Mouse (Mus musculus) brown adipose tissue, adult 24 weeks (tissue): ENCODE data around the gene E130308A19Rik. TPM values are rescaled to one million over a fixed set of nuclear protein-coding genes. Genes with fewer than 3 reads are reported as not detected.

Experiments used
- H3K27ac ChIP-seq: fragments of 200-500 bp; replicated peaks from 2 replicates; pipeline ENCODE4 v1.5.1; 2012; ENCODE audit warnings: low read depth, mild to moderate bottlenecking, low read length
- H3K4me1 ChIP-seq: fragments of 200-500 bp; 2 replicates; pipeline ENCODE4 v1.6.1; 2012; ENCODE audit warnings: low read length, mixed read lengths; ENCODE audit not compliant: control insufficient read depth, insufficient read depth, insufficient read length
- H3K4me3 ChIP-seq: fragments of 200-500 bp; 2 replicates; pipeline ENCODE4 v1.5.1; 2012; ENCODE audit warnings: low read depth, mild to moderate bottlenecking, low read length, moderate library complexity; ENCODE audit not compliant: insufficient read depth
- polyA plus RNA-seq: library from polyadenylated mRNA; stranded (reverse); fragments of >200 nt; gene quantifications from 2 replicates; pipeline ENCODE4 v1.2.4, GENCODE M21; 2012; ENCODE audit not compliant: missing spikeins, insufficient read depth, insufficient read length

E130308A19Rik gene
- polyA plus RNA-seq, 1 experiment: 1.7 TPM

DNA sequence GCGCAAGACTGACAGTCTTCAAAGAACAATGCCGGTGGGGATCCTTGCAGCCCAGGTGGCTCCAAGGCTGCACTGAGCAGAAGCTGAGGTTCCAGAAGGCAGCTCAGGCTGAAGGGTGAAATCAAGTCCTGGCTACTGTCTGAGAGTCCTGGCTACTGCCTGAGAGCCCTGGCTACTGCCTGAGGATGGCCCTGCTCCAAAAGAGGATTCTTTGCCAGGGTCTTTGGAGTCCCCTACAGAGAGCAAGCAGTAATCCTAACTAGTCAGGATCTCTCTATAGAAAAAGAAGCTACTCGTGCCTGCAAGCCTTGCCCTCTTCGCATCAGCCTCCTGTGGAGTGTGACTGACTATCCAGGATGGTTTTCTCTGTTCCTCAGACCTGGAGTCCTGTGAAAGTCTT lies 60.7 kb downstream of the E130308A19Rik start:
- H3K27ac ChIP-seq: no peak overlapping the region
- no peaks in the 10 kb centered on the region for H3K4me1 ChIP-seq
- no peak overlapping the region for H3K4me3 ChIP-seq

DNA sequence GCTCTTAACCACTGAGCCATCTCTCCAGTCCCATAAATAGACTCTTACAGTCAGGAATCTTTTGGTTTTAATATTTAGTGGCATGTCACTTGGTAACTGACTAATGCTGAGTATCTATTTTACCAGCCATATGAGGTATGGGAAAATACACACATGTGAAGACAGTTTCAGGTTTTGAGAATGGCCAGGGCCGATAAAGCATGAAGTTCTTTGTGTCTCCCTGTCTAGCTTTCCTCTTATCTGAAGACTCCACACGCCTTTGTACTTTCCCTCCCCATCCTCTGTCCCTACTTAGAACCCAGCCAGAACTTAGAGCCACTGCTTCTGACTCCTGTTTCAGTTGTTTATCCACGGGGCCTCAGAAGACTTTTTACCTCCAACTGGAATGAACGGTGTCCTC lies 63.0 kb downstream of the E130308A19Rik start:
- no peak overlapping the region for H3K4me3 ChIP-seq
- H3K4me1 ChIP-seq: no peaks in the 10 kb centered on the region
- H3K27ac ChIP-seq: no peak overlapping the region

DNA sequence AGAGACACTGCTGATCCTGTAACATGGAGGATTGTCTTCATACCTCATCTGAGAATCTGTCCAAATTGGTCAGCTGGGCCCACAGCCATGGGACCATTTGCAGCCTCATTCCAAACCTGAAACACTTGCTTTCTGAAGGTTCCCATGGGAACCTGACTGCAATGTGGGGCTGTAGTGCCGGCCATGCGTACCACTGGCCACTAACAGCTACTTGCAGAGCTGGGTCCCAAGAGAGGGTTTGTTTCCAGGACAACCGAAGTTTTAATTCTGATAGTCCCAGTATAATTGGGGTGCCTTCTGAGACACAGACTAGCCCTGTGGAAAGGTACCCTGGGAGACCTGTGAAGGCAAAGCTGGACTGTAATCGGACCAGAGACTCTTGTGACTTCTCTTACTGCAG lies 64.1 kb downstream of the E130308A19Rik start:
- H3K4me3 ChIP-seq: no peak overlapping the region
- no peaks in the 10 kb centered on the region for H3K4me1 ChIP-seq
- H3K27ac ChIP-seq: no peak overlapping the region

GRCm38 (mm10) chr4:59696846-59697245 lies 70.8 kb downstream of the E130308A19Rik start:
- no peaks in the 10 kb centered on the region for H3K4me1 ChIP-seq
- no peak overlapping the region for H3K27ac ChIP-seq
- no peak overlapping the region for H3K4me3 ChIP-seq

GRCm38 (mm10) chr4:59697869-59698268 lies 71.9 kb downstream of the E130308A19Rik start:
- no peak overlapping the region for H3K4me3 ChIP-seq
- H3K27ac ChIP-seq: no peak overlapping the region

GRCm38 (mm10) chr4:59699014-59699792 lies 73.2 kb downstream of the E130308A19Rik start:
- H3K4me3 ChIP-seq: no peak overlapping the region
- H3K27ac ChIP-seq: no peak overlapping the region
- no peaks in the 10 kb centered on the region for H3K4me1 ChIP-seq

More at GRCm38 (mm10) chr4:59697869-59698268, 71.9 kb downstream of the E130308A19Rik start:
- H3K4me1 ChIP-seq: no peaks in the 10 kb centered on the region

- no peak overlapping the region for H3K4me3 ChIP-seq
- H3K27ac ChIP-seq: no peak overlapping the region
- no peaks in the 10 kb centered on the region for H3K4me1 ChIP-seq
These were observed 83.3 kb downstream of the E130308A19Rik start for GRCm38 (mm10) chr4:59709321-59709720.

- Histone ChIP-seq H3K4me3 (no peak overlapping the region), H3K4me1 (no peaks in the 10 kb centered on the region), H3K27ac (no peak overlapping the region)
These were observed 84.9 kb downstream of the E130308A19Rik start for GRCm38 (mm10) chr4:59710736-59711389.

GRCm38 (mm10) chr4:59712451-59712850 lies 86.4 kb downstream of the E130308A19Rik start:
- no peak overlapping the region for H3K4me3 ChIP-seq
- no peak overlapping the region for H3K27ac ChIP-seq
- H3K4me1 ChIP-seq: no peaks in the 10 kb centered on the region

DNA sequence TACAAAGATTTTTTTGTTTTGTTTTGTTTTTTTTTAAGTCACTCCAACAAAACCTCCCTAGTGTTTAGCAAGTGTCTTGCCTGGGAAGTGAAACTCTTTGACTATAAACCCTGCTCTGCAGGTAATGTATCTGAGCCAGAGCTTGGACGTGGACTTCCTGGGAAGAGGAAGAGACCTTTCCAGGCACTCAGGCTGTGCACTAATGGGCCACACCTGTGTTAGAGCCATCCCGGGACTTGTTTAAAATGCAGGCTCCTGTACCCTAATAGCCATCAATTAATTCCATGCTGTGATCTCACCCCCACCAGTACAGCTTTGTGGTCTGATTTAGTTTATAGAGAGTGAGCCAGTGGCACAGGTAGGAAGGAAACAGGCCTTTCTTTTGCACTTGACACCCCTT lies 86.9 kb downstream of the E130308A19Rik start:
- H3K27ac ChIP-seq: no peak overlapping the region
- H3K4me3 ChIP-seq: no peak overlapping the region
- H3K4me1 ChIP-seq: no peaks in the 10 kb centered on the region

DNA sequence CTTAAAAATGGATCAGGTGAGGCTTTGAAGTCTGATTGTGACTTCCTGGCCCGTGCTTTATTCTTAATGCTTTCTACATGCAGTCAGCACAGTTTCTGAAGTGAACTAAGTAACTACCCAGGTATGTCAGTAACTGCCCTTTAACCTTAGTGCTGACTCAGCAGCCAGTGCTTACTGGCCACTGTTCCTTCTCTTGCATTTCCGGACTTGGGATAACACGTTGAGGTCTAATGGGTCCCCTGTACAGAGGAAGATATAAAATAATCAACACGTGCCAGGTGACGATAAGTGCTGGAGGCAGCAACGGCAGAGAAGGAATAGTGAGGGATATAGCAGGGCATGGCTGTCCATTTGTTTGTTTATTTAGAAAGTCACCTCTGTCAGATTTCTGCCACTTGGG lies 88.5 kb downstream of the E130308A19Rik start:
- Histone ChIP-seq H3K27ac (no peak overlapping the region), H3K4me3 (no peak overlapping the region), H3K4me1 (no peaks in the 10 kb centered on the region)

GRCm38 (mm10) chr4:59714926-59715325 lies 88.9 kb downstream of the E130308A19Rik start:
- Histone ChIP-seq H3K4me1 (no peaks in the 10 kb centered on the region), H3K4me3 (no peak overlapping the region), H3K27ac (no peak overlapping the region)

DNA sequence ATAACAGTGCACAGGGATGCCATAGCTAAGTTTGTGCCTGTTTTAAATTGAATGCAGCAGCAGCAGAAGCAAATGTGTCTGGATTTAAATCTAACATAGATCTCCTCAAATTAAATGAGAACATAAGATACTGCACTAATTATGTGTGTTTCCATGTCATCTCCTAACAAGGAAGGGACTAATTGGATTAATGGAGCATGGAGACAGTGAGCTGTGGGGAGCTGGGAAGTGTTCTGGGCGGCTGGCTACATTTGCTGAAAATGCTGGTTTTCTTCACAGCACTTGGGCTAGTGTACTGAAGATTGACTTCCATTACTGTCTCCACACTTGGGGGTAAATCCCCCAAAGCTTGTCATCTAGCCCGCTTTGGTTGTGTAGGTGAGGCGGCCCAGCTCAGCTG lies 89.5 kb downstream of the E130308A19Rik start:
- no peak overlapping the region for H3K27ac ChIP-seq
- H3K4me1 ChIP-seq: no peaks in the 10 kb centered on the region
- no peak overlapping the region for H3K4me3 ChIP-seq

DNA sequence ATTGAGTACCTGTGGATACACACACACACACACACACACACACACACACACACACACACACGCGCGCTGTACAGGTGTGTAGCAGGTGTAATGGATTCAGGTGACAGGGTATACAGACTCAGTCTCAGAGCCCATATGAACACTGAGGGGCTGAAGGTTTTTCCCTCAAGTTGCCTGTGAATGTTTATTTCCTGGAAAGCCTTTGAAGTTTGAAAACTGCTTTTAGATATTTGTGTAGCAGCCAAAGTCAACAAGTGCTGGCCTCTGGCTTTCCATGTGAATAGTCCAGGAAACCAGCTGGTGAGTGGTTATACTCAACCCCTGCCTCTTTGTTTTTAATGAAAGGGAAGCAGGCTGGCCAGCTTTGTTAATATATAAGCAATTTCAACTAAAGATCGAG lies 91.3 kb downstream of the E130308A19Rik start:
- H3K27ac ChIP-seq: no peak overlapping the region

GRCm38 (mm10) chr4:59718542-59718941 lies 92.5 kb downstream of the E130308A19Rik start:
- no peaks in the 10 kb centered on the region for H3K4me1 ChIP-seq
- no peak overlapping the region for H3K27ac ChIP-seq
- H3K4me3 ChIP-seq: no peak overlapping the region

More for the DNA sequence above, 91.3 kb downstream of the E130308A19Rik start:
- H3K4me3 ChIP-seq: no peak overlapping the region
- no peaks in the 10 kb centered on the region for H3K4me1 ChIP-seq
